Mouse (Mus musculus): ENCODE measurements around the gene Pdlim4.

- no peak for TF ChIP-seq CTCF (IDR thresholded peaks at IDR 0.05; ENCODE audit: insufficient read depth, low read length)
- no peak for TF ChIP-seq POLR2A (IDR thresholded peaks at IDR 0.05; ENCODE audit: borderline replicate concordance, extremely low read depth, low read depth, low read length)
These were observed 5.9 kb downstream of the Pdlim4 start for GRCm38 (mm10) chr11:54062753-54063471.
